Mouse (Mus musculus) activated CD4-positive, CD25-positive, alpha-beta regulatory T cell (primary cell): ENCODE measurements around the gene Olfr354. TPM values are rescaled to one million over a fixed set of nuclear protein-coding genes. Genes with fewer than 3 reads are reported as not detected.

Source experiments
- polyA plus RNA-seq, 2 experiments: library from polyadenylated mRNA; unstranded; fragments of 100-300 nt; shearing (Covaris generic); gene quantifications; one replicate each; pipeline ENCODE4 v1.2.1; 2017

The Olfr354 gene
- polyA plus RNA-seq, result not detected

DNA sequence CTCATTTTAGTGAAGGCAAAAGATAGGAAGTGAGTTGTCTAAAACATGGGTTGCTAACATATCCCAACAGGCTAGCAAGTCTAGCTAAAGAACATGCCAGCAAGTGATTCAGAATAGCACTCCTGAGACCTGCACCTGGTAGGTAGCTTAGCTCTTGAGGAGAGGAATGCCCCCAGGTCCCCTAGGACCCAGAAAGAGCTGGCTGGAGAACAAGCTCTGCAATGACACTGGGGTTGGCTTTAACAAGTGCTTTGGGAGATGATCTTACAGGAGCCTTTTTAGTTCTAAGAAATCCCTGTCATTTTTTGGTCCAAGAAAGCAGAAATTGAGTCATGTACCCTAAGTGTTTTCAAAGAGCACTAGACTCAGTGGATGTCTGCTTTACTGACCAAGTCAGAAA, at the start of gene Olfr354:
TSS of gene Olfr354 (plus strand) at position 301 of the 400 bp plus-strand sequence.

DNA sequence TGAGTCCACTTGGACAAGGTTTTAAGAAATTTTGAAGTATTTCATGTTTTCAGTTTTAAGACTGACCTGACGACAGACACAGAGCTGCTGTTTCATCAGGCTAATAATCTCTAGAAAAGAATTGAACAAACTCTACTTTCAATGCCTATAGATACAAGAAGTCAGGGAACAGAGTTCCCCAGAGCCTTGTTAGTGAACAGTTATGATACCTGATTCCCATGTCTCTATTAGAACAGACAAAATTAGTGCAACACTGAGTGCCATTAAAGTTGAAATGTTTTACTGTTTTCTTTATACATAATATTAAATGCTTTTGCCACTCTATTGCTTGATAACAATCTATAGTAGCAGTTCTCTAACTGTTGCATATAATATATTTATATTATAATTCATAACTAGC, 42.9 kb upstream of the Olfr354 start, which contains the start of gene Olfr351:
TSS of gene Olfr351 (minus strand) at position 101 of the 400 bp plus-strand sequence.

DNA sequence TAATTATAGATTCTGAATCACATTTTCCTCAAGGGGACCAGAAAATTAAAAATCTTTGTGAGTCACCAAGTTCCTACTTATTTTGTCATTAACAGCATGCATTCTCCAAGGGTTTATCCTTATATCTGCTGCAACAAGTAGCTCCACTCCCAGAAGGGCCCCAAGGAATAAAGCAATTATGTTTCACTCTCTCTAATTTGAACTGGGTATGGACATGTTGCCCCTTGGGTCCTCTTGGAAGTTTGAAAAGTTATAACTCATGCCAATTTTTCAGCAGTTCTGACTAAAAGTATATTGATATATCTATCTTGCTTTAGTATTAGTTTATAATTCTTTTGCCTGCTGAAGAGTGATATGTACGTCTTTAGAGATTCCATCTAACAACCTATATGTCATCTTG, 37.3 kb upstream of the Olfr354 start, which contains the start of gene Olfr352:
TSS of gene Olfr352 (plus strand) at position 301 of the 400 bp plus-strand sequence.

DNA sequence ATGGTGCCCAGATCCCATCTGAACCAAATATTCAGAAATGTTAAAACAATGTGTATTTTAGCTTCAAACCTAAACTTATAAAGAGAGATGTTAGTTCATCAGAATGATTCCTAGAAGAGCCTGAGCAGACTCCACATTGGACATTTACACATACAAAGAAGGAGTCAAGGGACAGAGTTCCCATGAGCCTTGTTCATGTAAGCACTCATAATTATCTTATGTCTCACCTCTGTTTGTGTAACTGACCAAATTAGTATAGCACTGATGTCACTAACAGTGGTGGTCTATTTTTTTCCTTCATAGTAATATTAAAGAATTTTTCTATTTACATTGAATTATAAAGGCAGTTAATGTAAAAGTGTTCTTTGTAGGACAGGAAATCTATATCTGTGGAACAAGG, 12.6 kb upstream of the Olfr354 start, which contains the start of gene Olfr353:
TSS of gene Olfr353 (minus strand) at position 101 of the 400 bp plus-strand sequence.

DNA sequence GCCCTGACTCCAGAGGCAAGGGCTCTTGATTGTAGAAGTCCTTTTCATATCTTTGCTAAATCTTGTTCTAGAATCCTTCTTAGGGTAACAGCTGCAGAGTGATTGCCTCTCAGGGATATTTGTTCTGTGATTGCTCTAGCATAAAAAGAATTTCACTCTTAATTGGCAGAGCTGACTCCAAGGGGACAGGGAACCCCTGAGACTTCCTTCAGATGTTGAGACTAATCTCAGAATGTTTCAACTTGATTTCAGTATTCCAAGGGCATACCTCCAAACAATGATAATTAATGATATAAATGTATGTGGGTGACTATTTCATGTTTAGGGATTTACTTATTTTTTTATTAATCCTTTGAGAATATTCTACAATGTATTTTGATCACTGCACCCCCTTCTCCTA, 23.3 kb downstream of the Olfr354 start, which contains the start of gene Olfr355:
TSS of gene Olfr355 (minus strand) at position 101 of the 400 bp plus-strand sequence.

DNA sequence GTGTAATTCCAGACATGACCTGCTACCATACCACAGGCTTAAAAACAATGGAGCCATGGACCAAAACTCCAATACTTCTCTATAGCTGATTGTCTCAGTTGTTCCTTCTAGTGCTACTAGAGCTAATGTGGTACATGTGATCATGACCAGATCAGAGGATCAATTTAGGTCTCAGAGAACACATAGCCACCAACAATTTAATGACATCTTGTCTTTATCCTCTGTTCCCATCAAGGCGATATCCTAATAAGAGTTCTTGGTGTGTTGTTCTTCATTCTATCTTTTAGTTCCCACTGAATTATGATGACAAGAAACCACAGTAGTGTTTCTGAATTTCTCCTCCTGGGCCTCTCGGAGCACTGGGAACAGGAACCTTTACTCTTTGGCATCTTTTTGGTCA, 31.3 kb downstream of the Olfr354 start, which contains the start of gene Olfr356:
TSS of gene Olfr356 (plus strand) at position 301 of the 400 bp plus-strand sequence.

Other genes with a start within 250 kb of the Olfr354 start
- gene Olfr346, start 219.9 kb upstream of the Olfr354 start, polyA plus RNA-seq, result under 1 TPM; 0.07 to 0.16 TPM
- gene Olfr347, start 173.8 kb upstream of the Olfr354 start, polyA plus RNA-seq, result not detected
- under 1 TPM in 1 of 2 experiments, not detected in 1; 0.11 TPM for gene Olfr348, start 121.4 kb upstream of the Olfr354 start, polyA plus RNA-seq
- gene Olfr50, start 115.1 kb upstream of the Olfr354 start, polyA plus RNA-seq, result not detected
- not detected for gene Olfr3, start 88.6 kb upstream of the Olfr354 start, polyA plus RNA-seq
- gene Olfr350, start 59.4 kb upstream of the Olfr354 start, polyA plus RNA-seq, result not detected
- gene Olfr351, start 43.0 kb upstream of the Olfr354 start, polyA plus RNA-seq, result not detected
- gene Olfr352, start 37.2 kb upstream of the Olfr354 start, polyA plus RNA-seq, result not detected
- not detected for gene Olfr353, start 12.7 kb upstream of the Olfr354 start, polyA plus RNA-seq
- not detected for gene Olfr355, start 23.2 kb downstream of the Olfr354 start, polyA plus RNA-seq
- not detected for gene Olfr356, start 31.4 kb downstream of the Olfr354 start, polyA plus RNA-seq
- gene Olfr357, start 88.1 kb downstream of the Olfr354 start, polyA plus RNA-seq, result under 1 TPM in 1 of 2 experiments, not detected in 1; 0.07 TPM
- not detected for gene Olfr358, start 103.7 kb downstream of the Olfr354 start, polyA plus RNA-seq
- not detected for gene Olfr360, start 160.1 kb downstream of the Olfr354 start, polyA plus RNA-seq
- gene Olfr361, start 183.6 kb downstream of the Olfr354 start, polyA plus RNA-seq, result not detected
- gene Olfr362, start 212.2 kb downstream of the Olfr354 start, polyA plus RNA-seq, result not detected
- not detected for gene Olfr364-ps1, start 233.6 kb downstream of the Olfr354 start, polyA plus RNA-seq